Mouse (Mus musculus): ENCODE data around the gene Syn2.

Syn2 gene

DNA sequence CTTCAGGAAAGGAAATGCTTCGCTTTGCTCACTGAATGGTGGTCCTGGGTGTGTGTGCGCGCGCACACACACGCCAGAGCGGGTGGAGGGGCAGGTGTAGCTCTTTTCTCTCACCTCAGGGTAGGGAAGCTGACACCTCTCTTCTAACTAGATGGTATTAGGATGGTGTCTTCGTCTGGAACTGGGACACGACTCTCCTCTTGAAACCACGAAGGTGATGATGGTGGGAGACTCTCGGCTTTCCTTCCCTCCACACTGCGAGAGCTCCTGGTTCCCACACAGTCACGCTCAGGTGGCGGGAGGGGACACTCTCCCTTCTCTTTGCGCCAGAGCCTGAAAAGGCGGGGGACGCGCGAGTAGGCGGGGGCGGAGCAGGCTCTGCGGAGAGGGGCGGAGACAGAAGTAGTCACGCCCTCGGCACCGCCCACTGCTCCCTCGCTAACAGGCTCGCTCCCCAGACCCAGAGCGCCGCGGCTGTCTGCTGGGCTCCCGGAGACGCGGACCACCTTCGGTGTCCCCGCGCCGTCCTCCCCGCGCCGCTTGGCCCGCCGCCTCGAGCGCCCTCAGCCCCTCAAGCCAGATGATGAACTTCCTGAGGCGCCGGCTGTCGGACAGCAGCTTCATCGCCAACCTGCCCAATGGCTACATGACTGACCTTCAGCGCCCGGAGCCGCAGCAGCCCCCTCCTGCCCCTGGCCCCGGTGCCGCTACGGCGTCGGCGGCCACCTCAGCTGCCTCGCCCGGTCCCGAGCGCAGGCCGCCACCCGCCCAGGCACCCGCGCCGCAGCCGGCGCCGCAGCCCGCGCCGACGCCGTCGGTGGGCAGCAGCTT lies at the start of gene Syn2:
Gene Syn2, plus strand, starts transcription at position 402 of the 831 bp plus-strand sequence.
- DNase-seq: peak; percentile 82

DNA sequence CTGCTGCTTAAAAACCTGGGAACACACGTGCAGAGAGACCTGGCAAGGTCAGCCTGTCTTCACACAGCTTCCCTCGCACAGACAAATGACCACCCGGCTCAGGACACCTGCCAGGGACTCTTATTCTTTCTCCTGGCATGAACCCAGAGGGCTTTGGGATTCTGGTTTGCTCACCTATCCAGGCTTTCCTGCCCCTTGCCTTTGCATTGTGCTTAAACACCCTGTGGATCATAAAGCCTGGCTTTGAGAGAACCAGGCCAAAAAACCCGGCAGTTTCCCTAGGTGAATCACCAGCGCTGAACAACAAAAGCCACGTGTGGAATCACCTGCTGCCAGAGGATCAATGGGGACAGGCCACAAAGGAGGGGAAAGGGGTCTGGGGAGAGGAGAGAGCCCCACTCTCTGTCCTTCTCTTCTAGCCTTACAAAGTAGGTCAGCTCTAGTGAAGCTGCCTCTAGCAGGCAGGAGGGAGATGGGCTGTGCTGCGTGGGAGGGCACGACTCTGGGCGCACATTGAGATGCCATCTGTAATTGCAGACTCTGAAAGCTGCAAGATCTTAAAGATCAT lies 49.3 kb upstream of the Syn2 start:
- no peak for DNase-seq

DNA sequence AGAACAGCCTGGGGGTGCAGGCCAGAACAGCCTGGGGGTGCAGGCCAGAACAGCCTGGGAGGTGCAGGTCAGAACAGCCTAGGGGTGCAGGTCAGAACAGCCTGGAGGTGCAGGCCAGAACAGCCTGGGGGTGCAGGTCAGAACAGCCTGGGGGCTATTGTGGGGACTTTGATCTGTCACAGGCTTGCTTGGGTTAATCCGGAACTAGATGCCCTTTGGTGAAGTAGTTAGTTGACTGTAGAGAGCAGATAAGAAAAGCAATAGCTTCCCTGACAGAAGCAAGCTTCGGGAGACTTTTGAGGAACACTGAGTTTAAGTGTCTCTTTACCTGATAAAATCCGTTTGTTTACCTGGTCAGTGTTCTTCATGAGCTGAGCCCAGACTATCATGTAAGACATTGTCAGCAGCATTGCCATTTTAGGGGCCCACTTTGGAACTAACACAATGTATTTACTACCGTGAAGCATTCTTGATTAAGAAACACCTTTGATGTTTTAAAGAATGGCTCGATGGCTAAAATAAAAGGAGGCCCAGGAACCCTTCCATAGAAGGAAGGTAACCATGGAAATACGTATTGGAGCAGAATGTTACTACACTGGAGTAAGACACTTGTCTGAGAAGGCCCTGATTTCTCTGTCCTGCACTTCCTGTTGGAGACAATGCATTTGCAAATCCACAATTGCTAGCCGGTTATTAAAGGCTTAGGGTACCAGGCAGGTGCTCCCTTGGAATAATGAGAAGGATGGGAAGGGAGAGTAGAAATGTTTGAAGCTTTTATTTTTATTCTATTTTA lies 46.2 kb upstream of the Syn2 start:
- no peak for DNase-seq

DNA sequence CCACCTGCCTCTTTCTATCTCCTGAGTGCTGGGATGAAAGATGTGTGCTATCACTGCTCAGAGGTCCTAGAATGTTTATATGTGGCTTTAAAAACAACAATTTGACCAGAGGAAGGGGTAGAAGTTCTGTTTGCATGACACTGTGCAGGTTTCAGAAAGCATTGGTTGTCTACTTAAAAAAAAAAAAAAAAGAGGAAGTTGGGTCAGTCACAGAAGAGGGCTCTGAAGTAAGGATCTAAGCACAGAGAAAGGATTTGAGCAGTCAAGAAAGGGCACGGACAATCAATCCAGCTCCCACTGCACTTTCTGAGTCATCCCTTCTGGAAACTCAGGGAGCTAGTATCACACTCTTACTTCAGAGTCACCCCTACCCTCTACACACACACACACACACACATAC lies 43.0 kb upstream of the Syn2 start:
- DNase-seq: no peak

DNA sequence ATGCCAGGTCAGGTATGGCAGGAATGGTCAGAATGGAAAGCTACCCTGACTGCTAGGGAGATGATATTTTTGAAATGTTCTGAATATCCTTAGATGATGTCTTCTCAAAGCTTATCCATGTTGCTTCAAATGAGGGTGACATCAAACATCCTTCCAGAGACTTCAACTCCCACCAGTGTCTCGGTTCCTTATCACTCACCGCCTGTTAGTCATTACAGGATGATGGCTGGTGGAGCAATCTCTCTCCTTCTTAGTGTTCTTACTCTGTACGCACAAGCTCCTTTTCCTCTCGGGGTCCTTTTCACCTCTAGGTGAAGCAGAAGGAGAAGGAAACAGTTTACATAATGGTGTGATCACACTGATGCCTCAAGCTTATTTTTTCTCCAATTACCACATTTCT lies 32.2 kb upstream of the Syn2 start:
- no peak for DNase-seq

DNA sequence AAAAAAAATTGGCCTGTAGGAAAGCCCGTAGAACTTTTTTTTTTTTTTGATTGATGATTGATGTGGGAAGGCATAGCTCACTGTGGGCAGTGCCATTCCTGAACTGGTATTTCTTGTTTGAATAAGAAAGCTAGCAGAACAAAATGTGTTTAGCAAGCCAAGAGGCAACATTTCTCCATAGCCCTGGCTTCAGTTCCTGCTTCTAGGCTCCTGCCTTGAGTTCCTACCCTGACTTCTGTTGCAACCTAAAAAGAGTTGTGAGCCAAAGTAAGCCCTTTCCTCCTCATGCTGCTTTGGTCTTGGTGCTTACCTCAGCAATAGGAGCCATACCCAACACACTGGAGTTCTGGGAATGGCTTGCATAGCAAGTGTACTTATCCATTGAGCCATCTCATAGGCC lies 23.3 kb upstream of the Syn2 start:
- DNase-seq: no peak

DNA sequence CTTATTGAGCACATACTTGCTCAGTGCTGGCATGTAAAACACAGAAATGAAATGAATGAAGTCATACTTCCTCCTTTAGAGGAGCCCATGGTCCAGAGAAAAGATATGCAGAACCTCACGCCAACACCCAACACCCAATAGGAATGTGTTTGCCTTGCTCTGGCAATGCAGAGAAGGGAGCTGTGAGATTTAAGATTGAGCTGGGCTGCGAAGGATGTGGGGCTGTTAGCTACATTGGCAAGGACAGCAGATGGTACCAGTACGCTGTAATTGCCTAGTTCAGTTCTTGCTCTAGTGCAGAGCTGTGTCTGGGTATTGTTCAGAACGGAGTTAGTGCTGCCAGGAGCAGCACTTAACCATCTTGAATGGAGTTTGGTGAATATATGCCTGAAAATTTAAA lies 12.5 kb upstream of the Syn2 start:
- no peak for DNase-seq

DNA sequence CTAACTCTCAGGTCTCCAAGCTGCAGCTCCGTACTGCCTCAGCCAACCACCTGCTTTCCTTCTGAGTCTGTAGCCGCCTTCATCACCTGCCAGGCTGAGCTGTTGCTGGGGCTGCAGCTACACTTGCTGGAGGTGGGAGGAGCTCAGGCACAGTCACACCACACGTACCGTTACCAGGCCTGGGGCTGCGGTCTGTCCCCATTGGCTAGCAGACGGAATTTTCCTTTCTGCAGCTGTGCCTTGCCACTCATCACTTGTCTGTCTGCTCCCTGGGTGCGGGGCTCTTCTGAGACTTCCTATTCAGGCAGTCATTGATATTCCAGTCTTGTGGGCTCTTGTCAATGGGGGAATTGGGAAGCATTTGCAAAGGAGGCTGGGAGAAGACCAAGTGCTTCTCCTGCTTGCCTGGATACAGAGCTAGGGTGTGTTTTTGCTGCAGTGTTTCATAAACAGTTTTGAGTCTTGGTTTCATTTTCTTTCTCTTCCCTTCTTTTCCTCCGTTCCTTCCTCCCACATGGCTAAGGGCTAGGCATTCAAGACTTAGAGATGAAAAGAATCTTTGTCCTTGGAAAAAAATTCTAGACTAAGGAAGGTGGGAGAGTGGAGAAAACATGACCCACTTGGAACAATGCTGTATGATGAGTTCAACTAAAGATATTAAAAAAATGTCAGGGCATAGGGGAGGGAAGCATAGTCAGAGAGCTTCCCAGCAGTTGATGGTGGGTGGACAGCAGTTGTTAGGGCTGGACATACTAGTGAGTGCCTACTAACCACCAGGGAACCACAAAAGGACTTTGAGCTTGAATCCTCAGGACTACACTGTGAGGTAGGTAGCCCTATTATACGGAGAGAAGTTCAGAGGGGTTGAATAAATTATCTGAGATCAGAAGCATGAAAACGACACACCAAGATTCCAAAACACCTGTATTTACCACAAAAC lies 11.2 kb upstream of the Syn2 start:
- DNase-seq: peak; percentile 31

DNA sequence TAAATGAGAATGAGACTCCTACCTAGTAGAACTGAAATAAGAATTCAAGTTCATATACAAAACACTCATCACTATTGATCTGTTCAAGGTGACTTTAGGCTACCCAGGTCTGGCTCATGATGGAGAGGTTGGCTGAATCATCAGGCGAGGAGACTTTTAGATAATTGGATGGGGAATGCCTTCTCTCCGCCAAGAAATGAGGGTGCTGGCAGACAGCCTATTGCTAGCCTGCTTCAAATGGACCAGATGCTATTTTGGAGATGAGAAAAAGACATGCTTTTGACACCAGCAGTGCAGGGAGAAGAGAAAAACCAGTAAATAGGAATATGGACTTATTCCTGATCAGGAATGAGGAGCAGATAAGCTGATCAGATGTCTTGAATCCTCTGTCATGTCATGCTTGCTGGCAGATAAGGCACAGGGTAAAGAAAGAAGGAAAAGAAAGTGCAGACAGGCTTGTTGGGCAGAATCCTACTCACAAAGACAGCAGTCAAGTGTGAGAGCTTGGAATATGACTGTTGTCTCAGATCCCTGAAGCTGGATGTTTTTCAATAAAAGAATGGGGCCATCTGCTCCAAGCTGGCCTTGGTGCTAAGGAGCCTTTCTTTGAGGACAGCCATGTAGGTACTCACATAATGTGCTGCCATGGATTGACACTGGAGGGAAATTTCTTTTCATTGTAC lies 9.9 kb upstream of the Syn2 start:
- no peak for DNase-seq

DNA sequence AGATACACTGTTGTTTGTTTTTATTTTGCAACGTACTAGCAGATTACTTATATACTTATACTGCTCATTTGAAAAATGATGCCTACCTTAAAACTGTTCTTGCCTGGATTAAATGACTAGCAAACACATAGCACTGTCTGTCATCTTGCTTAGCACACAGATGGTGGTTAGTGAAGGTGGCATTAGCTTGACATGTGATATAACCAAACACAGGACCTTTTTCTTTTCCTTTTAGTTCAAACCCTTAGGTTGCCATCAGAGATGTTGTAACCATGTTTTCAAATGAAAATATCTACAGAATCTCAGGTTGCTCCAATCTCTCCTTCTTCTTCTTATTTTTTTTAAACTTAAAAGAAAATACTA lies 9.4 kb upstream of the Syn2 start:
- DNase-seq: no peak

DNA sequence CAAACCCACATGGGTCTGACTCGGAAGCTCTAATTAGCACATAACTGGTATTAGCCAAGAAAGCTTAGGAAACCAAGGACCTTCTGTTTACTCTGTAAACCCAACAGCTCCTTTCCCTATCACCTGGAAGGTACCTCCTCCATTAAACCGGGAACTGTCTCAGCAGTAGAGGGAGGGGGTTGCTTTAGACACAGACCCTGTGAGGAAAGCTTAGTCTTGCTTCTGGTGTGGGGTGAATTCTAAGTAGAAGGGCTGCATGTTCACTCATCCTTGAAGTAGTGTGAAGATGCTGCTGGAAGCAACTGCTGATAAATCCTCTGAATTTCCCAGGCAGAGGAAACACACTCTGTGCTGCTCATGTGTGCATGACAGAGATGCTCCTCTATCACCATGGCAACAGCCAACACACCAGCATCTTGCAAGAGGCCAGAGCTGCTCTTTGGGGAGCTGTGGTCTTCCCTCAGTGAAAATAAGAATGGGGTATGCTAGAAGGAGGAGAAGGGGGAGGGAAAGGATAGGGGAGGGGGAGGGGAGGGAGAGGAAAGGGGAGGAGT lies 8.4 kb upstream of the Syn2 start:
- DNase-seq: no peak

DNA sequence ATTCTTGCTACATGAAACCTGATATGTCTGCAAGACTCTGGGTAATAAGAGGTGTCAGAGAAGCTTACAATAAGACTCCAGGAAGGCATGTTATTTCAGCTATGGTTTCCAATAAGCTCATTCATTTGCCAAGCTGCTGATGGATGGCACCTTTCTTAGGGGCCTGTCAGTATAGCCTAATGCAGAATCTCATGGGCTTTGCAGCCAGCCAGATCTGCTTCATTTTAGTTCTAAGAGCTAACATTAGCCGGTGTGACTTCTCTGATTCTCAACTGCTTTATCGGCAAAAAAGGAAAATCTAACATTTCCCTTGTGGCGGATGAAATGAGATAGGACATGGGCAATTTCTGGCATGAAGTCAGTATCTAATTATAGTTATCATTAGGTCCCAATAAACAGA lies 7.9 kb upstream of the Syn2 start:
- no peak for DNase-seq

DNA sequence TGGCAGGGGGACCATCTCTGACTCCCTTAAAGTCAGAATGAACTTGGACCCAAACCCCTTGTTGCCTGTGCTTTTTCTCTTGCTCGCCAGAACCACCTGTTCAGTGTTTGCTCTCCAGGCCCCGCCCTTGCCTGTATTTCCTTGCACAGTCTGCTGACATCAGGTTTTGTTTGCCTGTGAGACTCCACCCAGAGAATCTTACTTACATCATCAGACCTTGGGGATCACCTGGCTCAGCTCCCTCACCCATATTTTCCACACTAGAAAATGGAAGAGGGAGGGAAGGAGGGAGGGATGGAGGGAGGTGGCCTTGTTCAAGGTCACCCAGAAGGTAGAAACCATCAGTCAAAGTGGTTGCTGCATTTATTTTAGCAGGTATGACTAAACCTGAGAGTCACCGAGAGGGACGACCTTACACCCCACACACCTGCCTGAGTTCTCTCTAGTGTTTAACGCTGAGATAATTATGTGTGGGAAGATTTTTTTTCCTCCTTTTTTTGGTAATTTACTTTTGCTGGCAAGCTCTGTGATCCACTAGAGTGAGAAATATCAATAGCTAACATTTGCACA lies 7.4 kb upstream of the Syn2 start:
- no peak for DNase-seq

DNA sequence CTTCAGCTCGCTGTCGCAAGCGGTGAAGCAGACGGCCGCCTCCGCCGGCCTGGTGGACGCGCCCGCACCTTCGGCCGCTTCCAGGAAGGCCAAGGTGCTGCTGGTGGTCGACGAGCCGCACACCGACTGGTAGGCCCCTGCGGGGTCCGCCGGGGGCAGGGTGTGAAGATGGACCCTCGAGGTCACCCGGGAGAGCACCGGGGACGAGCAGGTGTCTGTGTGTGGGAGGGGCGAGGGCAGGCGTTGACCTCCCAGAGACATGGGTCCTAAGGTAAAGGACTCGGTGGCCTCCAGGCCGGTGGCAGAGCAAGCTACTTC lies 589 bp downstream of the Syn2 start:
- DNase-seq: no peak

DNA sequence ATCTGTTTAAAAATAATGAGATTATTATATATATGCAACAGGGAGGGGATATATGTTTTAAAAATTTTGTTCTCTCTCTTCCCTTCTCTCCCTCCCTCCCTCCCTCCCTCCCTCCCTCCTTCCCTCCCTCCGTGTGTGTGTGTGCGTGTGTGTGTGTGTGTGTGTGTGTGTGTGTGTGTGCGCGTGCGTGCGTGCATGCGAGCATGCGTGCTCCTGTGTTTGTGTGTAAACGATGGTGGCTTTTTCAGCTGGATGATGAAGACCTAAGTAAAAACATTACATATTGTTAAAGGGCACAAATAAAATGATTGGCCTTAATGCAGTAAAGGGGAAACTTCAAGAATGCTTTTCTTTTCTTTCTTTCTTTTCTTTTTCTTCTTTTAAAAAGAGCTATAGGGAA lies 1.5 kb downstream of the Syn2 start:
- no peak for DNase-seq

DNA sequence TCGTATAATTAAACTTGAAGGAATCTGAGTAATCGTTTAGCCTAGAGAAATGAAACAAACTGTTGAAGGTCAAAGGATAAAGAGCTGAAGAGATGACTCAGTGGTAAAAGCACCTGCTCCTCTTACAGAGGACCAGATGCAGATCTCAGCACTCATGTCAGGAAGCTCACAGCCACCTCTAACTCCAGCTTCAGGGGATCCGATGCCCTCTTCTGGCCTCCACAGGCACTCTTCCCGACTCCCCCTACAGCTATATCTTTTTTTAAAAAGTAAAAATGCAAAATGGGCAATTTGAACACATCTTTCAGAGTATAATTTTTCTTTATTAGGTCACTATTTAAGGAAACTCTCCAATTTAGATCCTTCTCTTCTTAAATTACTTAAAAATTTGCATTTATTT lies 6.7 kb downstream of the Syn2 start:
- DNase-seq: no peak

DNA sequence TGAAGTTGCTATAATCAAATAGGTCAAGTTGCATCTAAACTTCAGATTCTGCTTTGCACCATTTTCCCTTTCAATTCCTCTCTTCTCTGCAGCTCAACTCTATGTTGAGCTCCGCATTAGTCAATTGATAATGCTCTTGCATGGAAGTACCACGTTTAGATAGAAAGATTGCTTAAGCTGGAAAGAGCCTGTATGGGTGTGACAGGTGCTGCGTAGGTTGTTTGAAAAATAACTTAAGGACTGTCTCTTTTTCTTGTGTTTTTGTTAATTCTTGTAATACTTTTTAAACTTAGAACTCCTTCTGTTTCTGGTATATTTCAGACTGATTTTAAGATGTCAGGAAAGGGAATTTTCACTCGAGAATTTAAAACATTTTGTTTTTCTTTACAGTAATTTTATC lies 26.5 kb downstream of the Syn2 start:
- DNase-seq: no peak

DNA sequence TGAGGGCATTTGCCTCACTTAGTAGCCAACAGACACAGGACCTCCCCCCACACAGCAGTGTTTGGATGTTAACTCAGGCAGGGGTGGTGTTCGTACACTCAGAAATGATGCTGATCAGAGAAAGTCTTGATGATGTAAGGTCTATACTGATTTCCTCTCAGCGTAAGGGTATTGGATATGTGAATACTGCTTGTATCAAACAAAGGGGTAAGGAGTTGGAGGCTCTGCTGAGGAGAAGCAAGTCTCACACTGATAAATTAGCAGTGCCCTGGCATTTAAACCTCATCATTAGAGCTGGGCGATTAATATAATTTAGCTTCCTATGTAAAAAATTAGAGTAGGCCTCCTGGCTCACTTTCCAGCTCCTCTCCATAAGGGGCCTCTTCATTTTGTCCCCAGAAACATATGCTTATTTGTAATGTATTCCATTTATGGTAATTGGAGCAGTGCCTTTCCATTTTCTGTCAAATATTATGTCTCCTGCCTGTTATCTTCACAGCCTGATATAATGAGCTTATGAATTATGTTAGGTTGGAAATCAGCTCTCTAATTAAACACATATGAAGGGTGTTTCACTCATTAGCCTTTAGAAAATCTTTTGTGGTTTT lies 31.3 kb downstream of the Syn2 start:
- DNase-seq: no peak

DNA sequence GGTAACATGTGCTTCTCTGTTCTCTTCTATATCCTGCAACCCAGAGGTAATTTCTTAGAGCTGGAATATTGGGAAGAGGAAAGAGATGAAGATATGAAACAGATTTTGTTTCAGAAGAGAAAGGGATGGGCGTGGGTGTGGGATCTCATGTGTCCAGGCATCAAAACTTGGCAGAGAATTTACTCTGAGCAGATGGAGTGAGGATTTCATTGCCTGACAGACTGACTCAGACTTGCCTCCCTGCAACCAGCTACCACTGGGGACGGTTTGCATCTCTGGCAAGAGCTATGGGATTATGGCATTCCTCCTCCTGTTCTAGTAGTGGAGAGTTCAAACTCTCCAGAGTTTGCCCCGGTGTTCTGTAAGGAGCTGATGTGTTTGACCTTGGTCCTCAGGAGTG lies 34.2 kb downstream of the Syn2 start:
- no peak for DNase-seq

DNA sequence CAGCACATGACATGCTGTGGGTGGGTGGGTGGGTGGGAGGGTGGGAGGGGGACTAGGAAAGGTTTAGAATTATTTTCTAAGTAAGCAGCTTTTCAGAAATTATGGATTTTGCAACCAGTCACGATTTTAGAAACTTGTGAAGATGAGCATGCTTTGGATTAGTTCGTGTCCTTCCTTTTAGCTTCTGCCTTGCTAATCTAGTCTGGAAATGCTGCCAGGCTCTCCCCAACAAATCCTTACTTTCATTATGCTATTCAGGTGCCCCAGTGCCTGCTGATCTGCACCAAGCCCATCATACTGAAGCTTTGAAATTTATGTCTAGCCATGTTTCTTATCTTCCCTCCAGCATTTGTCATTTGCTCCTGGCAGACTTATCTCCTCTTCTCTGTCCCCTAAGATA lies 34.8 kb downstream of the Syn2 start:
- no peak for DNase-seq

DNA sequence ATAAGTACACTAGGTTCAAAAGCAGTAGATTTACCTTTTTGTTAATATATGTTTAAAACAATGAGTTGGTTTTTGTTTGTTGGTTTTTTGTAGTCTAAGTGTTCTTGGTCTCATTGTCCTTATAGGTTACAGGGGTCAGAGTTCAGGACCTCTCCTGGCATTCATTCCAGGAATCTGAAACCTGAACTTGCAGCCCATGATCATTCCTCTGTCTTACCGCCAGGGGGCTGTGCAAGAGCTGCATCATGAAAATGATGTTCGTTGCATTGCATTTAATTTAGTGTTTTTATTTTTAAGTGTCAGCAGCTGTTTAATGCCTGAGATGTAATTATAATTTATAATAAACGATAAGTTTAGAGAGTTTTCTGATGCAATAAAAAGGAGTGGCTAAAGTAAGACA lies 40.1 kb downstream of the Syn2 start:
- DNase-seq: no peak

Data from liver (tissue).